Mouse (Mus musculus) thymus, adult 2 months (tissue): ENCODE data around the gene Nckap5.

Source experiments
- CTCF ChIP-seq: fragments of 200-500 bp; IDR thresholded peaks from 2 replicates; pipeline ENCODE4 v1.5.1; 2012; ENCODE audit warnings: mild to moderate bottlenecking, control low read depth, low read length, moderate library complexity, borderline replicate concordance; ENCODE audit not compliant: control insufficient read depth, poor library complexity, insufficient read depth; ENCODE audit errors: extremely low read depth
- POLR2A ChIP-seq: fragments of 200-500 bp; IDR thresholded peaks from 2 replicates; pipeline ENCODE4 v1.6.1; 2012; ENCODE audit warnings: mild to moderate bottlenecking, low read length, control low read depth, moderate library complexity; ENCODE audit not compliant: control insufficient read depth, poor library complexity, insufficient read depth; ENCODE audit errors: extremely low read depth

GRCm38 (mm10) chr1:126725628-126726367 is 104.8 kb downstream of the Nckap5 start:
- TF ChIP-seq CTCF (no peak), POLR2A (no peak)
